Mouse (Mus musculus): Measurements from ENCODE around the gene Ndufa11.

DNA sequence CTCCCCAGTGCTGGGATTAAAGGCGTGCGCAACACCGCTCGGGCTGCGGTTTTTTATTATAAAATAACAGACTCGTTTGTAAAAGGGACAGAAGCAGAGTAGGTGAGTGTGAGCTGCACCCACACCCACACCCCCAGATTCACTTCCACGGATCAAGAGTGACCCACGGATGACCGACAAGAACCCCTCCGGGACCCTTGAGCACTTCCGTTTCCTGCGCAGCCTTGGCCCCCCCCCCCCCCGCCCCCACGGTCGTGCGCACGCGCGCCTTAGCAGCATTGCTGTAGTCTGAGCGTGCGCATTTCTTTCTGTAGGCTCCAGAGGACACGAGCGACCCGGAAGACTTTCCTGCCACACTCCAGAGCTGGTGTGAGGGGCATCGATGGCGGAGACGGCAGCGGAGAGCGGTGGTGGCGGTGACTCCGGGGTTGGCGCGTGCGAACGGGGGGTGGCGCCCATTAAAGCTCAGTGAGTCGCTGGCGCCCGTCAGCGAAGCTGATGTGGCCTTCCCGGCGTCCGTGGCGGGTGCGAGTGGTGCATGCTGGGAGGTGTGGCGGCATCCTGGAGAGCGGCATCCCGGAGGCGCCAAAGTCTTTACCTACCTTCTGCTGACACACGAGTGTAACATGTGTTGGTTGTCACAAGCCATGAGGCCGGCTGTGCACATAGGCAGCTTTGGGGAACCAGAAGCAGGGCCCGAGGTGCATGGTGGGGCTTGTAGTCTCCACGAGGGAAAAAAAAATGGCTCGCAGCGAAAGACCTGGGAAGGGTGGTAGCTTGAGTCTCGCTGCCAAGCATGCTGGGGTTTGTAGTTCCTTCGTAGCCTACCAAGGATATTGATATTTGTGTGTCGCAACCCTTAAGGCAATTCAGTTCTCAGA, 47.1 kb downstream of the Ndufa11 start, which contains the start of gene Dus3l:
- TF ChIP-seq CTCF (IDR thresholded peaks at IDR 0.05; ENCODE audit: borderline replicate concordance, insufficient read depth, low read length) (no peak), POLR2A (IDR thresholded peaks at IDR 0.05; ENCODE audit: low read depth, low read length) (peak; percentile 61)

Measured in embryonic fibroblast, embryonic 13.5 days (primary cell).